Mouse (Mus musculus) gastrocnemius, postnatal 14 days (tissue): ENCODE measurements around the gene Acoxl. TPM values are rescaled to one million over a fixed set of nuclear protein-coding genes. Genes with fewer than 3 reads are reported as not detected.
A peak's percentile ranks its signal among the peaks of the same experiment; 100 is the strongest.

Experiments used
- DNase-seq: peaks from one replicate; pipeline ENCODE4 v3.0.0; 2021; ENCODE audit warnings: mixed read lengths
- intact Hi-C: fragments of 180-260 bp; cut with DNase I; formaldehyde crosslinking; loops from one replicate; pipeline ENCODE4 v1.15.1; 2025; ENCODE audit warnings: low total_unique reads
- long read RNA-seq, 2 experiments: library from polyadenylated mRNA; stranded (forward); transcript quantifications; one replicate each; pipeline ENCODE4 v2.0.0; 2021
- total RNA-seq, 2 experiments: library from RNA; stranded (reverse); gene quantifications; 2 replicates each; pipeline ENCODE4 v1.2.3; 2021

The Acoxl gene
- total RNA-seq: under 1 TPM; 0.13 to 0.23 TPM
- long read RNA-seq, experiment 1: 0 reads
- long read RNA-seq, experiment 2: 0 reads

GRCm38 (mm10) chr2:127838576-127838975, at the start of gene Acoxl:
Gene Acoxl, plus strand, starts transcription at chr2:127838876.
- intact Hi-C loops: no loop called here

GRCm38 (mm10) chr2:127789138-127789537, 49.5 kb upstream of the Acoxl start:
- intact Hi-C loops: no loop called here
- no peak for DNase-seq

More at GRCm38 (mm10) chr2:127838576-127838975, at the start of gene Acoxl:
- DNase-seq: no peak

GRCm38 (mm10) chr2:127789651-127790270, 48.9 kb upstream of the Acoxl start:
- DNase-seq: no peak
- intact Hi-C loops: no loop called here

GRCm38 (mm10) chr2:127791919-127792603, 46.6 kb upstream of the Acoxl start, which contains the start of gene Mtln:
Gene Mtln, minus strand, starts transcription at chr2:127792488.
- intact Hi-C loops: no loop called here
- DNase-seq: peak; percentile 87

GRCm38 (mm10) chr2:127831401-127832102, 7.1 kb upstream of the Acoxl start, which contains the start of gene Bub1:
Gene Bub1, minus strand, starts transcription at chr2:127831865.
- intact Hi-C loops: no loop called here
- DNase-seq: peak; percentile 96

- intact Hi-C loops: no loop called here
- no peak for DNase-seq
Observed at GRCm38 (mm10) chr2:127832103-127832832, 6.4 kb upstream of the Acoxl start.

- no peak for DNase-seq
- intact Hi-C loops: no loop called here
Observed at GRCm38 (mm10) chr2:127832833-127833190, 5.9 kb upstream of the Acoxl start.

GRCm38 (mm10) chr2:127839425-127839824, 749 bp downstream of the Acoxl start:
- intact Hi-C loops: no loop called here
- no peak for DNase-seq

GRCm38 (mm10) chr2:127841402-127841801, 2.7 kb downstream of the Acoxl start:
- intact Hi-C loops: loop anchor here (10.0 kb wide), 1 partner anchor 227 kb away; no protein-coding TSS in a partner anchor
- no peak for DNase-seq

GRCm38 (mm10) chr2:127842421-127842820, 3.7 kb downstream of the Acoxl start:
- intact Hi-C loops: loop anchor here (10.0 kb wide), 1 partner anchor 228 kb away; no protein-coding TSS in a partner anchor
- DNase-seq: no peak

GRCm38 (mm10) chr2:127845346-127845982, 6.8 kb downstream of the Acoxl start:
- intact Hi-C loops: loop anchor here (10.0 kb wide), 1 partner anchor 231 kb away; no protein-coding TSS in a partner anchor
- no peak for DNase-seq

- no peak for DNase-seq
- intact Hi-C loops: loop anchor here (10.0 kb wide), 1 partner anchor 231 kb away; no protein-coding TSS in a partner anchor
Observed at GRCm38 (mm10) chr2:127846008-127846407, 7.3 kb downstream of the Acoxl start.

GRCm38 (mm10) chr2:127846571-127846970, 7.9 kb downstream of the Acoxl start:
- intact Hi-C loops: loop anchor here (10.0 kb wide), 1 partner anchor 232 kb away; no protein-coding TSS in a partner anchor
- no peak for DNase-seq

GRCm38 (mm10) chr2:127850371-127850770, 11.7 kb downstream of the Acoxl start:
- intact Hi-C loops: no loop called here
- no peak for DNase-seq

- intact Hi-C loops: no loop called here
Observed at GRCm38 (mm10) chr2:127854332-127854991, 15.8 kb downstream of the Acoxl start.

GRCm38 (mm10) chr2:127864381-127864780, 25.7 kb downstream of the Acoxl start:
- intact Hi-C loops: no loop called here
- no peak for DNase-seq

More at GRCm38 (mm10) chr2:127854332-127854991, 15.8 kb downstream of the Acoxl start:
- peak; percentile 85 for DNase-seq

- intact Hi-C loops: no loop called here
- no peak for DNase-seq
Observed at GRCm38 (mm10) chr2:127881063-127881462, 42.4 kb downstream of the Acoxl start.

GRCm38 (mm10) chr2:127889432-127889831, 50.8 kb downstream of the Acoxl start:
- intact Hi-C loops: loop anchor here (1.0 to 5.0 kb wide), 3 partner anchors 234 to 683 kb away; no protein-coding TSS in a partner anchor
- DNase-seq: peak; percentile 79
